Mouse (Mus musculus) heart, adult 18-20 months (tissue): ENCODE data around the gene Arfgap3. TPM values are rescaled to one million over a fixed set of nuclear protein-coding genes. Genes with fewer than 3 reads are reported as not detected.
"Not testable (repeated sequence)": the region's sequence is repeated elsewhere in the genome, so short reads cannot be mapped to it uniquely, and the experiment has no call there.

Experiments used
- DNase-seq, 2 experiments: peaks; one replicate each; pipeline ENCODE4 v3.0.0; 2021 to 2022; ENCODE audit warnings: mixed read lengths in 1 of 2
- total RNA-seq, 2 experiments: library from RNA; stranded (reverse); gene quantifications; 2 replicates each; pipeline ENCODE4 v1.2.3; 2021

The Arfgap3 gene
- total RNA-seq, 2 experiments from 2014 or later = 10.0 to 12.1 TPM

GRCm38 (mm10) chr15:83294954-83295353 lies 55.1 kb downstream of the Arfgap3 start:
- no peak for DNase-seq

- DNase-seq = peak; percentile 50 to 67
These were observed 56.1 kb downstream of the Arfgap3 start for GRCm38 (mm10) chr15:83293706-83294645.

GRCm38 (mm10) chr15:83293144-83293543 lies 56.9 kb downstream of the Arfgap3 start:
- peak; percentile 50 to 75 for DNase-seq

GRCm38 (mm10) chr15:83292261-83293056 lies 57.6 kb downstream of the Arfgap3 start:
- peak in 1 of 2 experiments; percentile 50 for DNase-seq

GRCm38 (mm10) chr15:83290899-83291298 lies 59.1 kb downstream of the Arfgap3 start:
- no peak for DNase-seq

GRCm38 (mm10) chr15:83284828-83285227 lies 65.2 kb downstream of the Arfgap3 start:
- no peak for DNase-seq

- no peak for DNase-seq
These were observed 67.7 kb downstream of the Arfgap3 start for GRCm38 (mm10) chr15:83282397-83282796.

GRCm38 (mm10) chr15:83281303-83281702 lies 68.7 kb downstream of the Arfgap3 start:
- no peak for DNase-seq

- DNase-seq = no peak
These were observed 71.5 kb downstream of the Arfgap3 start for GRCm38 (mm10) chr15:83278579-83278978.

- DNase-seq = no peak
These were observed 72.6 kb downstream of the Arfgap3 start for GRCm38 (mm10) chr15:83277451-83277850.

- not testable (repeated sequence) for DNase-seq
These were observed 75.8 kb downstream of the Arfgap3 start for GRCm38 (mm10) chr15:83274237-83274636.

GRCm38 (mm10) chr15:83273017-83273416 lies 77.0 kb downstream of the Arfgap3 start:
- DNase-seq = no peak

GRCm38 (mm10) chr15:83271221-83271620 lies 78.8 kb downstream of the Arfgap3 start:
- not testable (repeated sequence) for DNase-seq

GRCm38 (mm10) chr15:83269985-83270384 lies 80.1 kb downstream of the Arfgap3 start:
- not testable (repeated sequence) for DNase-seq

GRCm38 (mm10) chr15:83268428-83268827 lies 81.6 kb downstream of the Arfgap3 start:
- DNase-seq = peak; percentile 60 to 76

- DNase-seq = peak in 1 of 2 experiments; percentile 23
These were observed 84.8 kb downstream of the Arfgap3 start for GRCm38 (mm10) chr15:83265269-83265668.

GRCm38 (mm10) chr15:83263405-83263804 lies 86.6 kb downstream of the Arfgap3 start:
- no peak for DNase-seq

GRCm38 (mm10) chr15:83257906-83258305 lies 92.1 kb downstream of the Arfgap3 start:
- peak; percentile 46 to 47 for DNase-seq

- no peak for DNase-seq
These were observed 93.6 kb downstream of the Arfgap3 start for GRCm38 (mm10) chr15:83256491-83256890.

- no peak for DNase-seq
These were observed 94.1 kb downstream of the Arfgap3 start for GRCm38 (mm10) chr15:83255944-83256343.

- no peak for DNase-seq
These were observed 94.8 kb downstream of the Arfgap3 start for GRCm38 (mm10) chr15:83255191-83255782.

- DNase-seq = no peak
These were observed 95.5 kb downstream of the Arfgap3 start for GRCm38 (mm10) chr15:83254372-83255070.
